Mouse (Mus musculus) brain, adult 2 months (tissue): ENCODE data around the gene Cacng6.
A peak's percentile ranks its signal among the peaks of the same experiment; 100 is the strongest.

ENCODE experiments used
- DNase-seq: peaks from one replicate; pipeline ENCODE4 v3.0.0; 2011; ENCODE audit warnings: low read depth, low spot score

The Cacng6 gene

GRCm38 (mm10) chr7:3460261-3460660 is 36.3 kb downstream of the Cacng6 start:
- DNase-seq = peak; percentile 90

- DNase-seq = no peak
These were observed 39.3 kb downstream of the Cacng6 start for GRCm38 (mm10) chr7:3463306-3463705.

GRCm38 (mm10) chr7:3468614-3469013 is 44.6 kb downstream of the Cacng6 start:
- peak; percentile 73 for DNase-seq

GRCm38 (mm10) chr7:3472774-3473173 is 48.8 kb downstream of the Cacng6 start:
- DNase-seq = no peak

- no peak for DNase-seq
These were observed 50.5 kb downstream of the Cacng6 start for GRCm38 (mm10) chr7:3474291-3475080.

GRCm38 (mm10) chr7:3476728-3477127 is 52.7 kb downstream of the Cacng6 start:
- peak; percentile 84 for DNase-seq

GRCm38 (mm10) chr7:3481948-3482608 is 58.1 kb downstream of the Cacng6 start:
- DNase-seq = no peak
